Mouse (Mus musculus) heart, adult 2 months (tissue): ENCODE results near the gene Sh3rf1.

Experiments used
- CTCF ChIP-seq: fragments of 200-600 bp; IDR thresholded peaks from 2 replicates; pipeline ENCODE4 v1.8.1; 2022; ENCODE audit warnings: antibody characterized with exemption, mild to moderate bottlenecking, moderate library complexity
- EP300 ChIP-seq: fragments of 200-500 bp; IDR thresholded peaks from 2 replicates; pipeline ENCODE4 v1.6.1; 2011; ENCODE audit warnings: low read depth, low read length, control low read depth; ENCODE audit not compliant: insufficient read depth
- POLR2A ChIP-seq: fragments of 200-500 bp; IDR thresholded peaks from 2 replicates; pipeline ENCODE4 v1.6.1; 2011; ENCODE audit warnings: mild to moderate bottlenecking, low read depth, low read length, control low read depth; ENCODE audit not compliant: insufficient read depth

DNA sequence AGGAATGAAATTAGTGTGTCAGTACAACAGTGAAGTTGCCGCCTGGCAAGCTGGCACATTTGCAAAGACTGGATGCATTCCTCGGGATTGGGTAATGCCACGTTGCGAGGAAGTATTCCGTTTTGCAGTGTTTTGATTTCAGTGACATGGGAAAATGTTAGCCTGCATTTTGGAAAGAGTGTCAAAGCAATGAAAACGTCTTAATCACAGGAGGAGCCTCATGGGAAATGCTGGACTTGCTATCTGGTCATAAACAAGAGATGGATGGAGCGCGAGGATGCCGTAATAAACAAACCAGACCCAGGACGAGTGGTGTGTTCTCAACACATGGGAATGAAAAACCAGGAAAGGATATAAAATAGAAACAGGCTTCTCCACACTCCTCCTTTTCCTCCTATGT, 55.4 kb downstream of the Sh3rf1 start:
- TF ChIP-seq POLR2A: no peak
- no peak for TF ChIP-seq CTCF
- TF ChIP-seq EP300: no peak
